In the genomic region with DNA sequence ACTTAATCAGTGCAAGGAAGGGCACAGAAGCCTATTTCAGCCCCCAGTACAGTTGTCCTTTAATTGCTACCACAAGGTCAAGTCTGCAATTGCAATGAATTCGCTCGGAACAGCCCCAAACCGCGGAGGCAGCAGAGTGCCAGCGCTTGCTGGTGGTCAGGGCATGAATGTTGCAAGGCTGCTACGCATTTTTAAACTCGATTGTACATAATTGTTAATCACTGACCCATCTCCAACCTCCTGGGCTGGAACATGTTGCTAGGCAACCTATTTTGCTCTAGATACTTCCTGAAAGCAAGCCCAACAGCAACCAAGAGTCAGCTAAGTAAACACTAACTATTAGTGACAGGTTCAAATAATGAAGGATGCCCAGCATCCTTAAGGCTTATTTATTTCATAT, we compare ENCODE assay signal across 9 mouse cellular contexts.
A peak's percentile ranks its signal among the peaks of the same experiment; 100 is the strongest.
DNase-seq lines count a peak whose midpoint lies in the region; ATAC-seq and TF ChIP-seq lines count a peak whose summit lies in the region.
"Had no signal": no experiment of that assay in that cellular context is flagged by ENCODE, and none has a peak within 500 bp of the region (broad histone marks: within the 10 kb centered on the region; RNA-seq: fewer than 3 reads in every experiment).

No protein-coding gene starts in this region.

- no peak overlapping the region for H3K4me3 ChIP-seq in forebrain, postnatal 0 days (ENCODE audit: low read depth, low read length)
- H3K4me3 ChIP-seq in stomach, embryonic 14.5 days (ENCODE audit: low read depth, low read length), result no peak overlapping the region
- H3K4me3 ChIP-seq: liver, embryonic 15.5 days had no signal

- in situ Hi-C loops in Patski (cut with MboI; ENCODE audit: low pct_unique_long_range_greater_than_20kb), result loop anchor here (5.0 kb wide), 2 partner anchors 116 to 231 kb away; no protein-coding TSS in a partner anchor

- no peaks in the 10 kb centered on the region for H3K27me3 ChIP-seq in Patski
- no peaks in the 10 kb centered on the region for H3K27me3 ChIP-seq in forebrain, postnatal 0 days (ENCODE audit: insufficient read depth, low read length)
- no peaks in the 10 kb centered on the region for H3K27me3 ChIP-seq in stomach, embryonic 14.5 days (ENCODE audit: control insufficient read depth, insufficient read depth, low read length)
- H3K27me3 ChIP-seq: liver, embryonic 15.5 days had no signal

- POLR2A ChIA-PET in Patski (lab: Charles Lee), result no interaction called here

- DNase-seq in 416B (ENCODE audit: low read depth), result peak; percentile 81
- DNase-seq in Patski (ENCODE audit: low read depth, low spot score), result peak; percentile 79
- DNase-seq in forebrain, postnatal 0 days, result no peak
- peak; percentile 47 to 74 for DNase-seq in kidney, postnatal 25 days
- no peak for DNase-seq in layer of hippocampus, adult 18-20 months (ENCODE audit: low spot score in 2 of 2)
- no peak for DNase-seq in spleen, adult 12 weeks (ENCODE audit: low spot score)

- 26% methylated on average over 7 of the region's 7 CpGs for WGBS in forebrain, postnatal 0 days
- WGBS in stomach, embryonic 14.5 days, result 48% methylated on average over 7 of the region's 7 CpGs

- ATAC-seq in Patski, result peak; percentile 94
- ATAC-seq in forebrain, postnatal 0 days, result no peak
- no peak for ATAC-seq in stomach, embryonic 14.5 days (ENCODE audit: insufficient number of reproducible peaks, insufficient read depth, low FRiP score, low read depth)
- ATAC-seq in erythroblast, adult 5-6 weeks (replicated peaks; ENCODE audit: low FRiP score, poor library complexity, severe bottlenecking), result no peak

- H3K36me3 ChIP-seq in forebrain, postnatal 0 days (ENCODE audit: insufficient read depth), result no peaks in the 10 kb centered on the region
- H3K36me3 ChIP-seq in stomach, embryonic 14.5 days (ENCODE audit: control insufficient read depth, insufficient read depth, low read length), result no peaks in the 10 kb centered on the region
- H3K36me3 ChIP-seq: liver, embryonic 15.5 days had no signal

- H3K4me2 ChIP-seq in forebrain, postnatal 0 days (ENCODE audit: low read depth), result 0 out of 2 replicates have a peak overlapping the region, but pooled peaks have one; percentile 11
- 0 out of 2 replicates have a peak overlapping the region, but pooled peaks have one; percentile 3 for H3K4me2 ChIP-seq in stomach, embryonic 14.5 days (replicated peaks; ENCODE audit: low read depth, low read length)

- no peak overlapping the region for H3K27ac ChIP-seq in forebrain, postnatal 0 days (ENCODE audit: low read depth, low read length)
- no peak overlapping the region for H3K27ac ChIP-seq in stomach, embryonic 14.5 days (ENCODE audit: low read length)
- H3K27ac ChIP-seq: liver, embryonic 15.5 days had no signal

- CTCF ChIA-PET in Patski (lab: Charles Lee), result no interaction called here

- no peaks in the 10 kb centered on the region for H3K9me3 ChIP-seq in forebrain, postnatal 0 days (ENCODE audit: low read length)
- no peaks in the 10 kb centered on the region for H3K9me3 ChIP-seq in stomach, embryonic 14.5 days (ENCODE audit: control insufficient read depth, low read depth, low read length)
- H3K9me3 ChIP-seq: liver, embryonic 15.5 days had no signal

- H3K9ac ChIP-seq in forebrain, postnatal 0 days, result no peak overlapping the region
- H3K9ac ChIP-seq in stomach, embryonic 14.5 days (replicated peaks; ENCODE audit: low read depth, low read length), result no peak overlapping the region
- H3K9ac ChIP-seq: liver, embryonic 15.5 days had no signal

- TF ChIP-seq CTCF in Patski (IDR thresholded peaks at IDR 0.05), result no peak
- peak; percentile 22; the same call in 1 of the 2 replicates for TF ChIP-seq CTCF in forebrain, postnatal 0 days (IDR thresholded peaks at IDR 0.05; ENCODE audit: low read depth)

- H3K4me1 ChIP-seq in forebrain, postnatal 0 days (ENCODE audit: insufficient read depth), result peaks cover 23% of the 10 kb centered on the region
- peaks cover 22% of the 10 kb centered on the region for H3K4me1 ChIP-seq in stomach, embryonic 14.5 days (ENCODE audit: control insufficient read depth, insufficient read depth, low read length)

Comparison
In these comparisons a context has a peak if more than half of its experiments do, and no peak if none do; other contexts are left out.
1. DNase-seq: peak in 416B (single experiment), Patski (single experiment) and kidney, postnatal 25 days (2 of 2); none in forebrain, postnatal 0 days (single experiment), layer of hippocampus, adult 18-20 months (0 of 2) and spleen, adult 12 weeks (single experiment).